In the genomic region with DNA sequence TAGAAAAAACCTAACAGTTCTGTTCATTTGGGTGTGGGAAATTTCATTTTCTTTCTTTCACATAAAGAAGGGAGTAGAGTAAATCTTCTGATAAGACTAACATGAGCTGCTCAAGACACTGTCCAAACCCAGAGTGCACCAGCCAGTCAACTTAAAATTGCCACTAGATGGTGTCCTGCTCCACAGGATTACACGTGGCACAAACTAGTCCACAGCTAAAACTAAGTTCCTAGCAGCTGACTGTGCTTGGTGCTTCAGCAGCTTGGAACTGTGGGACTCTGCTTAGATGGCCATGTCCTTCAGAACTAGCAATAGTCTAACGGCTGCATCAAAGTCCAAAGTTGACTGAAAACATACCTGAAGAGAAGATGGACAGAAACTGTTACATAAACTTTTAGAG, we compare ENCODE assay signal across 8 mouse cellular contexts. TPM values are rescaled to one million over a fixed set of nuclear protein-coding genes. Genes with fewer than 3 reads are reported as not detected.
DNase-seq lines count a peak whose midpoint lies in the region; ATAC-seq and TF ChIP-seq lines count a peak whose summit lies in the region.

No protein-coding gene starts in this region.

- DNase-seq in Patski (ENCODE audit: low read depth, low spot score) = no peak
- DNase-seq in cerebellum, adult 2 months = peak; percentile 65 to 70
- peak; percentile 49 to 80 for DNase-seq in frontal cortex, adult 2 months (ENCODE audit: extremely low spot score in 1 of 2, low spot score in 1 of 2)
- DNase-seq in hindbrain, embryonic 11.5 days (ENCODE audit: low spot score) = peak; percentile 49
- peak; percentile 59 to 62 for DNase-seq in layer of hippocampus, postnatal 10 days (ENCODE audit: low spot score in 2 of 2)
- DNase-seq in lung, postnatal 14 days = peak; percentile 63
- peak; percentile 63 for DNase-seq in right cerebral cortex, adult 18-20 months
- DNase-seq in yolk sac, embryonic 10.5 days (ENCODE audit: low spot score) = peak; percentile 45

- 26% methylated on average over 2 of the region's 2 CpGs for WGBS in cerebellum, adult 2 months
- 28% methylated on average over 2 of the region's 2 CpGs for WGBS in hindbrain, embryonic 11.5 days

- peaks cover 2% of the 10 kb centered on the region; the same call in 1 of the 2 replicates for H3K4me1 ChIP-seq in cerebellum, adult 2 months (ENCODE audit: control insufficient read depth, insufficient read depth, low read length)
- H3K4me1 ChIP-seq in hindbrain, embryonic 11.5 days (replicated peaks; ENCODE audit: control insufficient read depth, insufficient read depth, low read length) = no peaks in the 10 kb centered on the region

- H3K4me2 ChIP-seq in hindbrain, embryonic 11.5 days (replicated peaks; ENCODE audit: low read depth, low read length) = no peak overlapping the region

- no peaks in the 10 kb centered on the region for H3K27me3 ChIP-seq in Patski
- H3K27me3 ChIP-seq in cerebellum, adult 2 months (ENCODE audit: control insufficient read depth, insufficient read depth, low read length) = no peaks in the 10 kb centered on the region
- no peaks in the 10 kb centered on the region for H3K27me3 ChIP-seq in hindbrain, embryonic 11.5 days (ENCODE audit: control insufficient read depth, insufficient read depth, low read length)

- no peak overlapping the region for H3K9ac ChIP-seq in hindbrain, embryonic 11.5 days (ENCODE audit: low read depth, low read length)

- H3K4me3 ChIP-seq in cerebellum, adult 2 months (replicated peaks; ENCODE audit: insufficient read depth, low read depth, low read length) = no peak overlapping the region
- H3K4me3 ChIP-seq in hindbrain, embryonic 11.5 days (ENCODE audit: low read depth, low read length) = no peak overlapping the region

- in situ Hi-C loops in Patski (cut with MboI; ENCODE audit: low pct_unique_long_range_greater_than_20kb) = loop anchor here (5.0 kb wide), 1 partner anchor 143 kb away; no protein-coding TSS in a partner anchor

- H3K27ac ChIP-seq in cerebellum, adult 2 months (ENCODE audit: insufficient read depth, low read length) = no peak overlapping the region
- H3K27ac ChIP-seq in hindbrain, embryonic 11.5 days (ENCODE audit: low read depth, low read length) = no peak overlapping the region

- no peaks in the 10 kb centered on the region for H3K36me3 ChIP-seq in hindbrain, embryonic 11.5 days (ENCODE audit: control insufficient read depth, insufficient read depth, low read length)

- no peaks in the 10 kb centered on the region for H3K9me3 ChIP-seq in hindbrain, embryonic 11.5 days (ENCODE audit: control insufficient read depth, low read length)

- no peak for TF ChIP-seq POLR2A in cerebellum, adult 2 months (IDR thresholded peaks at IDR 0.05; ENCODE audit: borderline replicate concordance, insufficient read depth, low read length)

- TF ChIP-seq CTCF in Patski (IDR thresholded peaks at IDR 0.05) = peak; percentile 76
- peak; percentile 91 for TF ChIP-seq CTCF in cerebellum, adult 2 months (IDR thresholded peaks at IDR 0.05; ENCODE audit: borderline replicate concordance, insufficient read depth, low read depth, low read length)

- CTCF ChIA-PET in Patski (lab: Charles Lee) = interaction anchor here (0.6 to 3.0 kb wide), 16 partner anchors 8 to 186 kb away, joined by 3 to 11 read pairs (median 4); no protein-coding TSS in a partner anchor

- POLR2A ChIA-PET in Patski (lab: Charles Lee) = interaction anchor here (1.0 kb wide), 1 partner anchor 46 kb away, joined by 8 read pairs; no protein-coding TSS in a partner anchor

- ATAC-seq in Patski = peak; percentile 71
- ATAC-seq in hindbrain, embryonic 11.5 days (ENCODE audit: low FRiP score) = peak; percentile 63; the same call in 1 of the 2 replicates

RNA-seq across cellular contexts. Expression of gene D430041D05Rik, which starts 34.0 kb away (rescaled TPM):
- not detected for polyA plus RNA-seq in Patski (2021)
- 33.5 and 37.4 TPM in 2 replicates for polyA plus RNA-seq in cerebellum, adult 2 months (2012; rRNA removed)
- 28.6 and 29.4 TPM in 2 replicates for polyA plus RNA-seq in frontal cortex, adult 2 months (2012; rRNA removed)
- polyA plus RNA-seq in hindbrain, embryonic 11.5 days (2014; fragmentation: Nextera tagmentation; extraction: Ambion mirVana) = 2.7 and 3.6 TPM in 2 replicates
- 10 to 100 TPM; 82.8 to 84.4 TPM for total RNA-seq in layer of hippocampus, postnatal 10 days (2021)

RNA-seq across cellular contexts. Expression of gene Hipk3, which starts 49.5 kb away (rescaled TPM):
- 45.5 TPM for polyA plus RNA-seq in Patski (2021)
- polyA plus RNA-seq in cerebellum, adult 2 months (2012; rRNA removed) = 39.5 and 43.1 TPM in 2 replicates
- 32.2 and 33.3 TPM in 2 replicates for polyA plus RNA-seq in frontal cortex, adult 2 months (2012; rRNA removed)
- 11.1 and 12.8 TPM in 2 replicates for polyA plus RNA-seq in hindbrain, embryonic 11.5 days (2014; fragmentation: Nextera tagmentation; extraction: Ambion mirVana)
- total RNA-seq in layer of hippocampus, postnatal 10 days (2021) = 10 to 100 TPM; 47.3 to 48.0 TPM
